Mouse (Mus musculus) right cerebral cortex, postnatal 14 days (tissue): ENCODE data around the gene March6.
A peak's percentile ranks its signal among the peaks of the same experiment; 100 is the strongest.

Experiments
- DNase-seq: peaks from one replicate; pipeline ENCODE4 v3.0.0; 2022

March6 gene

GRCm38 (mm10) chr15:31542013-31542958, 11.4 kb upstream of the March6 start:
- DNase-seq: no peak

GRCm38 (mm10) chr15:31540513-31540802, 9.6 kb upstream of the March6 start:
- DNase-seq: no peak

GRCm38 (mm10) chr15:31539643-31540512, 9.0 kb upstream of the March6 start:
- DNase-seq: no peak

GRCm38 (mm10) chr15:31538346-31538745, 7.5 kb upstream of the March6 start:
- DNase-seq: no peak

GRCm38 (mm10) chr15:31537706-31538105, 6.9 kb upstream of the March6 start:
- no peak for DNase-seq

GRCm38 (mm10) chr15:31536051-31536737, 5.3 kb upstream of the March6 start:
- peak; percentile 55 for DNase-seq

DNA sequence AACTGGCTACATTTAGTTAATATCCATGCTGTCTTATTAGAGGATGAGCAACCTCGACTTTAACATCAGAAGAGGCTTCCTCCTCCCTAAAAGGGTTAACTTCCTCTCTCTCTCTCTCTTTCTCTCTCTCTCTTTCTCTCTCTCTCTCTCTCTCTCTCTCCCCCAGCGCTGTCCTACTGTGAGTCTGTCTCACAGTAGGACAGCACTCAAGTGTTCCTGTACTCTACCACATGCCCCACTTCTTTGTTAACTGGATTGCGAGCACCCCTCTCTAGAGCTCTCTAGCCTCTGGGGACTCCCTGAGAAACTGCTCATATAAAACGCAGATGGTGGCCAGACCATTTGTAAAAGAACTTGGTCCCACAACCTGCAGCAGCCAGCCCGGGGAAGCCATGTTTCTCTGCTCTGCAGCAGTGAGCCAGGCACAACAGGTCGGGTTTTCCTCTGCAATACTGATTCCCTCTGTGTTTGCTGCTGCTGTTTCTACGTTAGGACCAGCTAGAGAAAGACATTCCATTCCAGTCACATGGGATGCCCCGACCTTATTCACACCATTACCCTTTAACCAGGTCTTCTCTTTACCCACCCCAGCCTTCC, 4.5 kb upstream of the March6 start:
- no peak for DNase-seq

- DNase-seq: no peak
These were observed 3.8 kb upstream of the March6 start for GRCm38 (mm10) chr15:31534421-31535258.

GRCm38 (mm10) chr15:31533529-31533928, 2.7 kb upstream of the March6 start:
- DNase-seq: no peak

DNA sequence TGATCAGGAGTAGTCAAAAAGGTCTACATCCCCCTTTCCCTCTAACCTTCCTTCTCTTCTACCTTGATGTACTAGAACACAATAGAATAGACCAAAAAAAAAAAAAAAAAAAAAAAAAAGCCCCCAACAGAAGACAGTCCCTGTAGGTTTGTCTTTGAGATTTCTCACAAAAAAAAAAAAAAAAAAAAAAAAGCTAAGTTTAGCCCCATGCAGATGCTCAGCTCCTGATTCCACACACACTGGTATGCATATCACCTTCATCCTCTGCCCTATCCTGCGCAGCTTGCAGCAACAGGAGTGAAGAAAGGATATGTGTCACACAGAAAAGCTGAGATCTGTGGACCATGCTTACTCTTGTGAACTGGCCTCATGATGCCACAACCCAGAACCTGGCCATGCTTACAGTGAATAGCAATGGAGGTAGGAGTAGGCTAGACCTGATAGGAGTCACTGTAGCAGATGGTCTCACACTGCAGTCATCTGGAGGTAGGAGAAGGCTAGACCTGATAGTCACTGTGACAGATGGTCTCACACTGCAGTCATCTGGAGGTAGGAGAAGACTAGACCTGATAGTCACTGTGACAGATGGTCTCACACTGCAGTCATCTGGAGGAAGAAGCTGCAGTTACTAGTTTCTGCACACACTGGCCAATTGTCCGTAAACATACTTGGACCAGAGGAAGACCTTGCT, 1.6 kb upstream of the March6 start:
- no peak for DNase-seq

- DNase-seq: no peak
These were observed 835 bp upstream of the March6 start for GRCm38 (mm10) chr15:31531446-31532330.

GRCm38 (mm10) chr15:31529811-31530658, 818 bp downstream of the March6 start:
- peak; percentile 40 for DNase-seq

GRCm38 (mm10) chr15:31529103-31529502, 1.8 kb downstream of the March6 start:
- DNase-seq: no peak

- no peak for DNase-seq
These were observed 2.4 kb downstream of the March6 start for GRCm38 (mm10) chr15:31528477-31528876.

- DNase-seq: no peak
These were observed 4.4 kb downstream of the March6 start for GRCm38 (mm10) chr15:31526463-31526862.

DNA sequence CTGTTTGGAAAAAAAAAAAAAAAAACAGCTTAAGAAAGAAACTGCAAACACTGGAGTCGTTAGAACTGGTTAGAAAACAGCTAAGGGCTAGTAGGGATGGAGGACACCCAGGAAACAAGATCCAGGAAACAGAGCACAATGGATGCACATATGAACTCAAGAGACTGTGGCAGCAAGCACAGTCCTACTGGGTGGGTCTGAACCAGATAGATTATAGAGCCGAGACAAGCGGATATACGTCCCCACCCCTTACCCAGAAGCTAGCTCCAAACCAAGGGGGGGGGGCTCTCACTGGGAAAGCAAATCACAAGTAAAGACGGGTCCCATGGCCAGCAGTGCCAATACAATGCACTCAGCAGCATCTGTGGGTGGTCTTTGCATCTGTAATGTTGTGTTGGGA, 11.9 kb downstream of the March6 start:
- no peak for DNase-seq

GRCm38 (mm10) chr15:31518371-31518770, 12.5 kb downstream of the March6 start:
- no peak for DNase-seq

GRCm38 (mm10) chr15:31517186-31517585, 13.7 kb downstream of the March6 start:
- no peak for DNase-seq

GRCm38 (mm10) chr15:31511795-31512194, 19.1 kb downstream of the March6 start:
- DNase-seq: no peak
